Mouse (Mus musculus) neural tube, embryonic 15.5 days (tissue): Measurements from ENCODE around the gene A630095N17Rik. TPM values are rescaled to one million over a fixed set of nuclear protein-coding genes. Genes with fewer than 3 reads are reported as not detected.

Experiments used
- ATAC-seq: fragments of 200-750 bp; cut with Nextera tagmentation; 2 replicates; pipeline ENCODE4 v1.8.0; 2017; ENCODE audit warnings: mild to moderate bottlenecking, moderate TSS enrichment, moderate library complexity; ENCODE audit not compliant: low FRiP score
- H3K27ac ChIP-seq: fragments of 300-500 bp; sonication (generic); replicated peaks from 2 replicates; pipeline ENCODE4 v1.5.1; 2015; ENCODE audit warnings: mild to moderate bottlenecking, inconsistent platforms
- H3K27me3 ChIP-seq: fragments of 300-500 bp; sonication (generic); replicated peaks from 2 replicates; pipeline ENCODE4 v1.6.1; 2015; ENCODE audit warnings: inconsistent platforms
- H3K36me3 ChIP-seq: fragments of 300-500 bp; sonication (generic); 2 replicates; pipeline ENCODE4 v1.6.1; 2015; ENCODE audit warnings: inconsistent platforms
- H3K4me1 ChIP-seq: fragments of 300-500 bp; sonication (generic); 2 replicates; pipeline ENCODE4 v1.6.1; 2015; ENCODE audit warnings: inconsistent platforms
- H3K4me2 ChIP-seq: fragments of 300-500 bp; sonication (generic); 2 replicates; pipeline ENCODE4 v1.6.1; 2015; ENCODE audit warnings: inconsistent platforms, mild to moderate bottlenecking, moderate library complexity
- H3K4me3 ChIP-seq: fragments of 300-500 bp; sonication (generic); replicated peaks from 2 replicates; pipeline ENCODE4 v1.5.1; 2015; ENCODE audit warnings: mild to moderate bottlenecking, inconsistent platforms
- H3K9ac ChIP-seq: fragments of 300-500 bp; sonication (generic); replicated peaks from 2 replicates; pipeline ENCODE4 v1.6.1; 2015; ENCODE audit warnings: mild to moderate bottlenecking, inconsistent platforms
- H3K9me3 ChIP-seq: fragments of 300-500 bp; sonication (generic); replicated peaks from 2 replicates; pipeline ENCODE4 v1.6.1; 2016; ENCODE audit warnings: inconsistent platforms
- WGBS: fragments of 180-500 bp; shearing (Covaris S2); methylation state at CpG from one replicate; pipeline ENCODE4 v1.1.7; 2015; ENCODE audit warnings: mixed read lengths; 5-methylcytosine and 5-hydroxymethylcytosine counted together
- polyA plus RNA-seq: library from polyadenylated mRNA; unstranded; fragments of >200 nt; fragmentation: Nextera tagmentation; extraction: Ambion mirVana; gene quantifications from 2 replicates; pipeline ENCODE4 v1.2.1, GENCODE M21; 2015

The A630095N17Rik gene
- polyA plus RNA-seq, 1 experiment from 2014 or later = not detected

DNA sequence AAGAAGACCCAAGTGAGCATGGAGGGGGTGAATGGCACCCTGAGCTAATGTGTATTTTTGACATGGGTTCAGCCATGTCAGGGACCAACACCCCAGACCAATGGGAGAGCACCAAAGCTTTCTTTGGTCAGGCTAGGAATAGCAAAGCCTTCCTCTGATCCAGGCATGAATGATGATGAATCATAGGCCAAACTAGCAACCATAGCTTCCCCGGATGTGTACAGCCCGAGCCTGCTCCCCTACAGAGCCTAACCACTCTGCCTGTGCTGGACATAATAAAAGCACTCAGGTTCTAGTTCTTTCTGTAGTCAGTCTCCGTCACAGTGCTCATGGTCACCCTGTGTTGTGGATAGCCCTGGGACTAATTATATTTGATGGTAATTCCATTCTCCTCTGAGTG is 10.4 kb downstream of the A630095N17Rik start:
- no peaks in the 10 kb centered on the region for H3K9me3 ChIP-seq
- no peak overlapping the region for H3K4me3 ChIP-seq
- 77% methylated on average over 3 of the region's 3 CpGs for WGBS
- no peak overlapping the region for H3K9ac ChIP-seq
- H3K4me1 ChIP-seq = peaks cover 20% of the 10 kb centered on the region
- H3K27ac ChIP-seq = no peak overlapping the region
- no peak for ATAC-seq
- no peaks in the 10 kb centered on the region for H3K36me3 ChIP-seq
- peaks cover 67% of the 10 kb centered on the region for H3K27me3 ChIP-seq
- H3K4me2 ChIP-seq = no peak overlapping the region

GRCm38 (mm10) chr1:75219531-75219930 is 12.4 kb downstream of the A630095N17Rik start, which contains the start of gene Tuba4a:
Gene Tuba4a (minus strand): TSS chr1:75219865.
- H3K4me2 ChIP-seq = peak within 1 kb of the TSS; percentile 97
- H3K4me3 ChIP-seq = peak within 1 kb of the TSS; percentile 55
- H3K9me3 ChIP-seq = no peaks in the 10 kb centered on the region
- peaks cover 79% of the 10 kb centered on the region for H3K27me3 ChIP-seq
- H3K4me1 ChIP-seq = peaks cover 20% of the 10 kb centered on the region
- H3K27ac ChIP-seq = no peak within 1 kb of the TSS
- H3K36me3 ChIP-seq = peaks cover 7% of the 10 kb centered on the region
- peak; percentile 71 for ATAC-seq
- 0% methylated on average over 34 of the region's 34 CpGs for WGBS
- peak within 1 kb of the TSS; percentile 56 for H3K9ac ChIP-seq

- H3K9me3 ChIP-seq = no peaks in the 10 kb centered on the region
- peaks cover 22% of the 10 kb centered on the region for H3K4me1 ChIP-seq
- peak; percentile 91 for ATAC-seq
- peaks cover 11% of the 10 kb centered on the region for H3K36me3 ChIP-seq
- WGBS = 0% methylated on average over 24 of the region's 24 CpGs
- peak overlapping the region; percentile 55 for H3K4me3 ChIP-seq
- H3K9ac ChIP-seq = peak overlapping the region; percentile 56
- peak overlapping the region; percentile 97 for H3K4me2 ChIP-seq
- H3K27me3 ChIP-seq = peaks cover 79% of the 10 kb centered on the region
- no peak overlapping the region for H3K27ac ChIP-seq
Measured at GRCm38 (mm10) chr1:75219078-75219477, 12.8 kb downstream of the A630095N17Rik start.

- Histone ChIP-seq H3K9me3 (no peaks in the 10 kb centered on the region), H3K4me1 (peaks cover 25% of the 10 kb centered on the region), H3K36me3 (peaks cover 18% of the 10 kb centered on the region), H3K4me3 (peak overlapping the region; percentile 55), H3K27me3 (peaks cover 76% of the 10 kb centered on the region), H3K27ac (no peak overlapping the region), H3K9ac (peak overlapping the region; percentile 56), H3K4me2 (peak overlapping the region; percentile 97)
- peak; percentile 43 for ATAC-seq
- 2% methylated on average over 38 of the region's 38 CpGs for WGBS
Measured at GRCm38 (mm10) chr1:75218227-75219001, 13.5 kb downstream of the A630095N17Rik start.

- H3K36me3 ChIP-seq = peaks cover 21% of the 10 kb centered on the region
- H3K4me2 ChIP-seq = peak overlapping the region; percentile 97
- no peaks in the 10 kb centered on the region for H3K9me3 ChIP-seq
- H3K4me1 ChIP-seq = peaks cover 29% of the 10 kb centered on the region
- no peak for ATAC-seq
- 1% methylated on average over 6 of the region's 6 CpGs for WGBS
- 0 out of 2 replicates have a peak overlapping the region, but pooled peaks have one; percentile 56 for H3K9ac ChIP-seq
- H3K27ac ChIP-seq = no peak overlapping the region
- H3K27me3 ChIP-seq = peaks cover 71% of the 10 kb centered on the region
- peak overlapping the region; percentile 55 for H3K4me3 ChIP-seq
Measured at GRCm38 (mm10) chr1:75217893-75218226, 14.0 kb downstream of the A630095N17Rik start.

- H3K4me1 ChIP-seq = peaks cover 38% of the 10 kb centered on the region
- H3K9ac ChIP-seq = no peak overlapping the region
- H3K27ac ChIP-seq = no peak overlapping the region
- peaks cover 28% of the 10 kb centered on the region for H3K36me3 ChIP-seq
- no peak overlapping the region for H3K4me3 ChIP-seq
- H3K9me3 ChIP-seq = no peaks in the 10 kb centered on the region
- 82% methylated on average over 13 of the region's 13 CpGs for WGBS
- H3K4me2 ChIP-seq = no peak overlapping the region
- ATAC-seq = no peak
- peaks cover 64% of the 10 kb centered on the region for H3K27me3 ChIP-seq
Measured at GRCm38 (mm10) chr1:75216797-75217585, 14.9 kb downstream of the A630095N17Rik start.

DNA sequence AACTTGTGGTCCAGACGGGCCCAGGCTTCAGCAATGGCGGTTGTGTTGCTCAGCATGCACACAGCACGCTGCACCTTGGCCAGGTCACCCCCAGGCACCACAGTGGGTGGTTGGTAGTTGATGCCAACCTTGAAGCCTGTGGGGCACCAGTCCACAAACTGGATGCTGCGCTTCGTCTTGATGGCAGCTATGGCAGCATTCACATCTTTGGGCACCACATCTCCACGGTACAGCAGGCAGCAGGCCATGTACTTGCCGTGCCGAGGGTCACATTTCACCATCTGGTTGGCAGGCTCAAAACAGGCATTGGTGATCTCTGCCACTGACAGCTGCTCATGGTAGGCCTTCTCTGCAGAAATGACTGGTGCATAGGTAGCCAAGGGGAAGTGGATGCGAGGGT is 16.1 kb downstream of the A630095N17Rik start:
- H3K4me2 ChIP-seq = no peak overlapping the region
- H3K27me3 ChIP-seq = peaks cover 52% of the 10 kb centered on the region
- H3K4me1 ChIP-seq = peaks cover 48% of the 10 kb centered on the region
- peaks cover 28% of the 10 kb centered on the region for H3K36me3 ChIP-seq
- 91% methylated on average over 9 of the region's 9 CpGs for WGBS
- no peak overlapping the region for H3K27ac ChIP-seq
- H3K9me3 ChIP-seq = no peaks in the 10 kb centered on the region
- no peak overlapping the region for H3K9ac ChIP-seq
- no peak for ATAC-seq
- no peak overlapping the region for H3K4me3 ChIP-seq

DNA sequence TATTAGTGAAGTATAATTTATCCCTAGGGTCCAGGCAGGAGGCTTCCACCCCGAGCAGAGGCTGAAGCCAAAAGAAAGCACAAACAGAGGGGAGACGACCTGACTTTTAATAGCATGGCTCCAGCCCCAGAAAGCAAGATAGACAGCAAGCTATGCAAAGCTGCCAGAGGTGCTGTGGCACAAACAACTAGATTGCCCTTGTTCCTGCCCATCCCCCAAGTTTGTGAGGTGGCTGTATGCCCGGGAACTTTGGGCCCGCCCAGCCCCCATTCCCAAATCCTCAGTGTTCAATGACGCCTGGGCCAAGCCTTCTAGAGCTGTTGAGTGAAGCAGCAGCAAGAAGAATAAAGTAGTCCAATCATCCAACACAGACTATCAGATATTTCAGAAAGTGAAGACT is 17.0 kb downstream of the A630095N17Rik start:
- ATAC-seq = no peak
- Histone ChIP-seq H3K36me3 (peaks cover 28% of the 10 kb centered on the region), H3K27ac (no peak overlapping the region), H3K27me3 (peaks cover 43% of the 10 kb centered on the region), H3K4me2 (no peak overlapping the region), H3K9ac (no peak overlapping the region), H3K4me3 (no peak overlapping the region), H3K9me3 (no peaks in the 10 kb centered on the region), H3K4me1 (peaks cover 52% of the 10 kb centered on the region)
- 67% methylated on average over 5 of the region's 5 CpGs for WGBS

- 76% methylated on average over 2 of the region's 2 CpGs for WGBS
- no peaks in the 10 kb centered on the region for H3K9me3 ChIP-seq
- H3K36me3 ChIP-seq = peaks cover 28% of the 10 kb centered on the region
- H3K9ac ChIP-seq = no peak overlapping the region
- peaks cover 52% of the 10 kb centered on the region for H3K4me1 ChIP-seq
- H3K4me2 ChIP-seq = no peak overlapping the region
- ATAC-seq = no peak
- no peak overlapping the region for H3K4me3 ChIP-seq
- no peak overlapping the region for H3K27ac ChIP-seq
- H3K27me3 ChIP-seq = peaks cover 38% of the 10 kb centered on the region
Measured at GRCm38 (mm10) chr1:75214442-75214841, 17.5 kb downstream of the A630095N17Rik start.

DNA sequence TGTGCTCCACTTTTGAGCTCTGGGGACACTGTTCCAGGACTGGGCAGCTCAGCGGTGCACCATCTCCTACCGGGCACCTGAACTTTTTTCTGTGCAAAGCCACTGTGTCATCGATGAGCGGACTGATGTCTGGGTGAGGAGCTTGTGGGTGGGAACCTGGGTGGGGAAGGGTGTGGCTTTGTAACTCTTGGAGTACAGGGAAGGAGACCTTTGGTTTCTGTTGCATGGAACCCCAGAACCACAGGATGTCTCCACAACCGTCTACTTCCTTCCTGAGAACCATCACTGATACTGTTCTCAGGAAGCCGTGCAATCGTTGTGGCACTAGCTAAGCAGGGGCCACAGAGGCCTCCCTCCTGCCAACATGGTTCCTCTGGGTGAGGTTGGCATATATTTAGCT is 18.8 kb downstream of the A630095N17Rik start:
- no peaks in the 10 kb centered on the region for H3K9me3 ChIP-seq
- H3K4me1 ChIP-seq = peaks cover 52% of the 10 kb centered on the region
- ATAC-seq = no peak
- H3K36me3 ChIP-seq = peaks cover 28% of the 10 kb centered on the region
- H3K4me2 ChIP-seq = no peak overlapping the region
- no peak overlapping the region for H3K9ac ChIP-seq
- peaks cover 29% of the 10 kb centered on the region for H3K27me3 ChIP-seq
- 87% methylated on average over 7 of the region's 7 CpGs for WGBS
- H3K4me3 ChIP-seq = no peak overlapping the region
- H3K27ac ChIP-seq = no peak overlapping the region

GRCm38 (mm10) chr1:75212542-75212941 is 19.4 kb downstream of the A630095N17Rik start:
- Histone ChIP-seq H3K9ac (no peak overlapping the region), H3K27ac (no peak overlapping the region), H3K36me3 (peaks cover 28% of the 10 kb centered on the region), H3K9me3 (no peaks in the 10 kb centered on the region), H3K4me2 (peak overlapping the region; percentile 93; the same call in 1 of the 2 replicates), H3K4me3 (no peak overlapping the region), H3K4me1 (peaks cover 49% of the 10 kb centered on the region), H3K27me3 (peaks cover 23% of the 10 kb centered on the region)
- WGBS = 86% methylated on average over 4 of the region's 4 CpGs
- no peak for ATAC-seq
